Mouse (Mus musculus) liver, adult 2 months (tissue): ENCODE measurements around the gene Plekhg5.

ENCODE experiments used
- CTCF ChIP-seq: fragments of 200-500 bp; IDR thresholded peaks from 2 replicates; pipeline ENCODE4 v1.5.1; 2011; ENCODE audit warnings: low read depth, low read length, control low read depth
- POLR2A ChIP-seq: fragments of 200-500 bp; IDR thresholded peaks from 2 replicates; pipeline ENCODE4 v1.6.1; 2011; ENCODE audit warnings: low read length, control low read depth; ENCODE audit not compliant: insufficient read depth; ENCODE audit errors: extremely low read depth

DNA sequence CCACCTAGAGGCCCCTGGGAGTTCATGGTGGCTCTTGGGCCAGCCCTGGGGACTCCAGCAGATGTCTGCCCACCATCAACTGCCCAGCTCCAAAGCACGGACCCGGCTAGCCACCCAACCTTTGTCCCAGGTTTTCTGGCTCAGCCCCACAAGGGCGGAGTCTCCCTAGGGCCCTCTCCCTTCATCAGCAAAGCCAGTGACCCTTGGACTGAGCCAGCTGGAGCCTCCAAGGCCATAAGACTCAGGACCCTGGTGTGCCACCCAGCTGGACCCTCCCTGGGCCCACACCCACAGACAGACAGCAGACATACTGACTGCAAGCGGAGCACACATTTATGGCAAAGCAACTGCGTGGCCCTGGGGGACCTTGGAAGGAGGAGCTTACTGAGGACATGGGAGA, 56.5 kb downstream of the Plekhg5 start:
- TF ChIP-seq CTCF (no peak), POLR2A (no peak)
